Mouse (Mus musculus) heart, embryonic 14.5 days (tissue): ENCODE data around the gene Fblim1. TPM values are rescaled to one million over a fixed set of nuclear protein-coding genes. Genes with fewer than 3 reads are reported as not detected.

Source experiments
- ATAC-seq: fragments of 200-750 bp; cut with Nextera tagmentation; 2 replicates; pipeline ENCODE4 v1.8.0; 2017; ENCODE audit warnings: low read depth, moderate TSS enrichment; ENCODE audit not compliant: insufficient number of reproducible peaks, insufficient read depth, low FRiP score
- H3K27ac ChIP-seq, 2 experiments: fragments of 200-500 bp in 1 of 2; fragments of 300-500 bp in 1 of 2; sonication (generic) in 1 of 2; replicated peaks in 1 of 2; 2 replicates each; pipeline ENCODE4 v1.5.1; 2012 to 2014; ENCODE audit warnings: low read depth in 2 of 2, low read length in 2 of 2, control low read depth in 1 of 2, mild to moderate bottlenecking in 1 of 2, mixed read lengths in 1 of 2; ENCODE audit not compliant: control insufficient read depth in 1 of 2, insufficient read depth in 1 of 2
- H3K27me3 ChIP-seq: fragments of 300-500 bp; sonication (generic); 2 replicates; pipeline ENCODE4 v1.6.1; 2014; ENCODE audit warnings: mild to moderate bottlenecking, low read length, control low read depth; ENCODE audit not compliant: control insufficient read depth, insufficient read depth
- H3K36me3 ChIP-seq: fragments of 300-500 bp; sonication (generic); 2 replicates; pipeline ENCODE4 v1.6.1; 2014; ENCODE audit warnings: mild to moderate bottlenecking, control low read depth, low read length, mixed read lengths; ENCODE audit not compliant: control insufficient read depth, insufficient read depth
- H3K4me1 ChIP-seq, 2 experiments: fragments of 200-500 bp in 1 of 2; fragments of 300-500 bp in 1 of 2; sonication (generic) in 1 of 2; 2 replicates each; pipeline ENCODE4 v1.6.1; 2012 to 2014; ENCODE audit warnings: low read length in 2 of 2, control low read depth in 1 of 2, mixed read lengths in 1 of 2; ENCODE audit not compliant: control insufficient read depth in 2 of 2, insufficient read depth in 2 of 2
- H3K4me2 ChIP-seq: fragments of 300-500 bp; sonication (generic); 2 replicates; pipeline ENCODE4 v1.6.1; 2014; ENCODE audit warnings: mild to moderate bottlenecking, low read length
- H3K4me3 ChIP-seq, 2 experiments: fragments of 200-500 bp in 1 of 2; fragments of 300-500 bp in 1 of 2; sonication (generic) in 1 of 2; 2 replicates each; pipeline ENCODE4 v1.5.1; 2012 to 2014; ENCODE audit warnings: low read length in 2 of 2, mild to moderate bottlenecking in 2 of 2, control low read depth in 1 of 2, low read depth in 1 of 2, moderate library complexity in 1 of 2; ENCODE audit not compliant: control insufficient read depth in 1 of 2, insufficient read depth in 1 of 2
- H3K9ac ChIP-seq: fragments of 300-500 bp; sonication (generic); 2 replicates; pipeline ENCODE4 v1.6.1; 2014; ENCODE audit warnings: mild to moderate bottlenecking, low read length
- H3K9me3 ChIP-seq: fragments of 300-500 bp; sonication (generic); 2 replicates; pipeline ENCODE4 v1.6.1; 2016; ENCODE audit warnings: low read length, control low read depth; ENCODE audit not compliant: control insufficient read depth
- WGBS: fragments of 180-500 bp; shearing (Covaris S2); extraction: QIAGEN DNeasy Blood & Tissue Kit; methylation state at CpG from one replicate; pipeline ENCODE4 v1.1.7; 2014; 5-methylcytosine and 5-hydroxymethylcytosine counted together
- polyA plus RNA-seq: library from polyadenylated mRNA; unstranded; fragments of >200 nt; fragmentation: Nextera tagmentation; extraction: Ambion mirVana; gene quantifications from 2 replicates; pipeline ENCODE4 v1.2.1, GENCODE M21; 2014

Gene Fblim1
- polyA plus RNA-seq = 45.2 and 45.7 TPM in 2 replicates

DNA sequence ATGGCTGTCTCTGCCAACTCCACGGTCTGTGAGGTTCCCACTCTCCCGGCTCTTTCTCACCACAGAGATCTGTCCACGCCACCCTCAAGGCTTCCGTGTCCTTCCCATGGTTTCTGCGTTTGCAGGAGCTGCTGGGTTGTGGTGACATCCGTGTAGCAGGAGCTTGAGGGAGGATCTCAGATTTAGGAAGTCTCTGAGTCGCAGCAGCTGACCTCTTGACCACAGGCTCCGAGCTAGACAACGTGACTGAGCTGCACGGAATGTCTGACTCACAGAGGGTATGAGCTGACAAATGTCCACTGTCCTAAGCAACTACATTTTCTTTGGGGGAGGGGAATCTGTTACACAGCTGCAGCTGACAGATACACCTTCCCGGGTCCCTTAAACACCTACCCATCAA lies at the start of gene Fblim1:
Gene Fblim1 (minus strand): TSS at position 236 of the 400 bp plus-strand sequence.
- peaks cover 3% of the 10 kb centered on the region; the same call in 1 of the 2 replicates for H3K9me3 ChIP-seq
- 63% methylated on average over 11 of the region's 11 CpGs for WGBS
- no peaks in the 10 kb centered on the region for H3K36me3 ChIP-seq
- no peak within 1 kb of the TSS for H3K9ac ChIP-seq
- no peak within 1 kb of the TSS for H3K4me3 ChIP-seq
- no peak within 1 kb of the TSS for H3K27ac ChIP-seq
- H3K4me1 ChIP-seq = peaks cover 27 to 34% of the 10 kb centered on the region in 2 experiments
- no peaks in the 10 kb centered on the region for H3K27me3 ChIP-seq
- no peak for ATAC-seq
- H3K4me2 ChIP-seq = no peak within 1 kb of the TSS

DNA sequence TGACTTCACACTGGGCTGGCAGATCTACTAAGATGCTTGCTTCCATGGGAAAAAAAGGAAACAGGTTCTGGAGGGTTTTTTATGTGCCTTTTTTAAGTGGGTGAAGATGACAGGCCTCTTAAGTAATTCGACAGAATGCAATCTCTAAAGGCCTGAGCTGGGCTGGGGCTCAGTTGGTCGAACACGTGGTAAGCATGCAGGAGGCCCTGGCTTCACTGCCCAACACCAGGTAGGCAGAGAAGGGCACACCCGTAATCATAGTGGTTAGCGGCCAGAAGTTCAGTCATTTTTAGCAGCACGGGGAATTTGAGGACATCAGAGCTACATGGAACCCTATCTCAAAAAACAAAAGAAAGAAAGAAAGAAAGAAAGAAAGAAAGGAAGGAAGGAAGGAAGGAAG lies 48.6 kb upstream of the Fblim1 start:
- H3K27ac ChIP-seq = no peak overlapping the region
- H3K4me1 ChIP-seq = peaks cover 18 to 27% of the 10 kb centered on the region in 2 experiments
- no peak overlapping the region for H3K4me2 ChIP-seq
- H3K9me3 ChIP-seq = no peaks in the 10 kb centered on the region
- no peak overlapping the region for H3K9ac ChIP-seq
- peaks cover 48% of the 10 kb centered on the region for H3K36me3 ChIP-seq
- 67% methylated on average over 6 of the region's 6 CpGs for WGBS
- H3K27me3 ChIP-seq = no peaks in the 10 kb centered on the region
- ATAC-seq = no peak
- H3K4me3 ChIP-seq = no peak overlapping the region

GRCm38 (mm10) chr4:141653813-141654212 lies 47.9 kb upstream of the Fblim1 start:
- Histone ChIP-seq H3K4me2 (no peak overlapping the region), H3K4me3 (no peak overlapping the region), H3K4me1 (peaks cover 18 to 30% of the 10 kb centered on the region in 2 experiments), H3K9ac (no peak overlapping the region), H3K27me3 (no peaks in the 10 kb centered on the region), H3K36me3 (peaks cover 49% of the 10 kb centered on the region), H3K9me3 (no peaks in the 10 kb centered on the region), H3K27ac (no peak overlapping the region)
- no peak for ATAC-seq
- 86% methylated on average over 13 of the region's 13 CpGs for WGBS

GRCm38 (mm10) chr4:141653044-141653443 lies 47.1 kb upstream of the Fblim1 start:
- 78% methylated on average over 8 of the region's 8 CpGs for WGBS
- Histone ChIP-seq H3K27ac (no peak overlapping the region), H3K4me2 (no peak overlapping the region), H3K9me3 (no peaks in the 10 kb centered on the region), H3K9ac (no peak overlapping the region), H3K4me3 (no peak overlapping the region), H3K36me3 (peaks cover 51% of the 10 kb centered on the region), H3K27me3 (no peaks in the 10 kb centered on the region), H3K4me1 (peaks cover 13 to 26% of the 10 kb centered on the region in 2 experiments)
- ATAC-seq = no peak

- no peak overlapping the region for H3K4me3 ChIP-seq
- ATAC-seq = no peak
- H3K9me3 ChIP-seq = no peaks in the 10 kb centered on the region
- H3K27ac ChIP-seq = no peak overlapping the region; a peak in 1 of 4 replicates
- H3K27me3 ChIP-seq = no peaks in the 10 kb centered on the region
- peaks cover 48% of the 10 kb centered on the region for H3K36me3 ChIP-seq
- no peak overlapping the region for H3K4me2 ChIP-seq
- 87% methylated on average over 10 of the region's 10 CpGs for WGBS
- no peak overlapping the region for H3K9ac ChIP-seq
- H3K4me1 ChIP-seq = peaks cover 11 to 21% of the 10 kb centered on the region in 2 experiments
These were observed 46.0 kb upstream of the Fblim1 start for GRCm38 (mm10) chr4:141651944-141652343.

DNA sequence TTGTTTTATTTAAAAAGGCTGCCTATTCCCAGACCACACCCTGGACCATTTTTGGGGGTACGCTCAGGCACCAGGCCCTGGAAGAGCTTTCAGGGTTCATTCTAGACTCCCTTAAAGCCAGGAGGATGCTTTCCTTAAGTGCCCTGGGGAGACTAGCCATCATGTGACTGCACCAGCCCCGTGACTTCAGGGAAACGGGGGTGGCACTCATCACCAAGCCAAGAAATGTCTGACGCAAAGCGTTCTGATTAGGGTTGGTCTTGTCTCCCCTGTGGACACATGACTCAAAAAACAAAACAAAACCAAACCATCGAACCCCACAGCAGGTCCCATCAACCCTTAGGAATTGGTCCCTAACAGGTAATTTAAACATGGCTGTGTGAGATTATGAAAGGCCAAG lies 45.4 kb upstream of the Fblim1 start:
- WGBS = 67% methylated on average over 6 of the region's 6 CpGs
- Histone ChIP-seq H3K4me2 (no peak overlapping the region), H3K27me3 (no peaks in the 10 kb centered on the region), H3K36me3 (peaks cover 43% of the 10 kb centered on the region), H3K4me1 (peaks cover 4 to 15% of the 10 kb centered on the region in 2 experiments), H3K9ac (no peak overlapping the region), H3K9me3 (no peaks in the 10 kb centered on the region), H3K27ac (no peak overlapping the region; a peak in 1 of 4 replicates), H3K4me3 (no peak overlapping the region)
- no peak for ATAC-seq

- Histone ChIP-seq H3K27ac (no peak overlapping the region), H3K9ac (no peak overlapping the region), H3K4me3 (no peak overlapping the region), H3K36me3 (peaks cover 37% of the 10 kb centered on the region), H3K4me1 (peaks cover 0 to 12% of the 10 kb centered on the region in 2 experiments; a peak in 3 of 4 replicates), H3K27me3 (no peaks in the 10 kb centered on the region), H3K9me3 (no peaks in the 10 kb centered on the region), H3K4me2 (no peak overlapping the region)
- ATAC-seq = no peak
- WGBS = 67% methylated on average over 6 of the region's 6 CpGs
These were observed 43.3 kb upstream of the Fblim1 start for GRCm38 (mm10) chr4:141649244-141649643.

GRCm38 (mm10) chr4:141648262-141648661 lies 42.4 kb upstream of the Fblim1 start:
- Histone ChIP-seq H3K27ac (no peak overlapping the region), H3K4me1 (peaks cover 8 to 22% of the 10 kb centered on the region in 2 experiments), H3K9ac (no peak overlapping the region), H3K36me3 (peaks cover 27% of the 10 kb centered on the region), H3K4me2 (no peak overlapping the region), H3K27me3 (no peaks in the 10 kb centered on the region), H3K9me3 (no peaks in the 10 kb centered on the region), H3K4me3 (no peak overlapping the region)
- WGBS = 87% methylated on average over 5 of the region's 5 CpGs
- ATAC-seq = no peak
